Mouse (Mus musculus) stomach, postnatal 0 days (tissue): Measurements from ENCODE around the gene Saxo2.
A peak's percentile ranks its signal among the peaks of the same experiment; 100 is the strongest.

ENCODE experiments used
- CTCF ChIP-seq: IDR thresholded peaks from 2 replicates; pipeline ENCODE4 v1.5.1; 2016; ENCODE audit warnings: antibody characterized with exemption, low read depth, mild to moderate bottlenecking, moderate library complexity
- EP300 ChIP-seq: optimal IDR thresholded peaks from 2 replicates; pipeline ENCODE3; 2016; ENCODE audit warnings: antibody characterized with exemption

DNA sequence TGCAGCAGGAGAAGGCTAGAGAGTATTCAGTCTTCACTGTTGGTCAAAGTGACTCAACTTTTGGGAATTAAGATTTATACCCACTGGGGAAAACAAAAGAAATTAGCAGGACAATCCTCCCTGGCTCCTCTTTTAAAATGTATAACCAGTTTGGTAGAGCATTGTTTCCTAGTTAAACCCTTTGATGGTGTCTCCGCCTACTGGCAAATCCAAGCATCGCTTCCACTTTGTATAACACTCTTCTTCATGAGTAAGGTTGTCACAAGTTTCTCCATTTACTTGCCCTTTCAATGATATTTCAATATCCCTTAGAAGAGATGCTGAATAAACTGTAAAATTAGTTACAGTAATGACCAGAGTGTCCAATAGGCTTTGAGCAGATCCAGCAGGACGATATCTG lies 38.7 kb downstream of the Saxo2 start:
- TF ChIP-seq CTCF (peak; percentile 67), EP300 (no peak)
